In the genomic region with DNA sequence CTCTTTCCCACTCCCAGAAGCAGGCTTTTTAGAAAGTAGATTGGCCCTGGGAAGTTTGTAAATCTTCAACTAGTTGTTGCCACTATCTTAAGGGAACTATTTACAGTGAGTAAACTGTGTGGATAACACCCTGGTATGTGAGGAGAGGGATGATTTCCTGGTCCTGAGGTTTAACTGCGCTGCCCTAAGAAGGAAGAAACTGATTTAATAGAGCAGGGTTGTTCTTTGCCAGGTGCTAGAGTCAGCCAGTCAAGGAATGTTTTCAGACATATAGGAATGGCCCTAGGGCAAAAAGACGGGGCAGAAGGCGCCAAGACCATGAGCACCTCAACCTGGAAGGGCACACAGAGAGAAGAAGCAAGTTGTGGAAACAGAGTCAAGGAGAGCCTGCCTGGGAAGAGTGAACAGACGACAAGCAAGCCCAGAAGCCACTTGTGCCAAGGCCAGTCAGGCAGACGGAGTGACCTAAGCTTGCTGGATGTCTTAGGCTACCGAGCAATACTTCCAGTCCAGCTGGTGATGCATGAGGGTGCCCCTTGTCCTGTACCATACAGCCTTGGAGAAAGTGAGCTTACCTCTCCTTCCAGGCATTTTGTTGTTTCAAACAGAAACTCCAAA, we compare ENCODE assay signal across 8 mouse cellular contexts. TPM values are rescaled to one million over a fixed set of nuclear protein-coding genes. Genes with fewer than 3 reads are reported as not detected.
DNase-seq lines count a peak whose midpoint lies in the region; ATAC-seq lines count a peak whose summit lies in the region.

No protein-coding gene starts in this region.

- peak; percentile 30 for DNase-seq in adrenal gland, adult 2 months
- no peak for DNase-seq in adrenal gland, adult 18-20 months (ENCODE audit: low spot score in 2 of 2)
- no peak for DNase-seq in neural tube, embryonic 11.5 days (ENCODE audit: low spot score)
- DNase-seq in neural tube, embryonic 10.5 days (ENCODE audit: extremely low spot score, low spot score), result no peak
- no peak for DNase-seq in frontal cortex, adult 2 months (ENCODE audit: extremely low spot score in 1 of 2, low spot score in 1 of 2)
- no peak for DNase-seq in cerebellum, postnatal 4 days (ENCODE audit: low spot score in 2 of 2)
- no peak for DNase-seq in left cerebral cortex, postnatal 10 days (ENCODE audit: extremely low spot score in 1 of 2, low spot score in 2 of 2)

- peak overlapping the region; percentile 88 for H3K9ac ChIP-seq in neural tube, embryonic 11.5 days (ENCODE audit: low read length)
- H3K9ac ChIP-seq in liver, embryonic 12.5 days, result 0 out of 2 replicates have a peak overlapping the region, but pooled peaks have one; percentile 57

- H3K4me1 ChIP-seq in neural tube, embryonic 11.5 days (ENCODE audit: control insufficient read depth, insufficient read depth, low read length), result 0 out of 2 replicates have a peak, but pooled peaks cover 3% of the 10 kb centered on the region
- peaks cover 38% of the 10 kb centered on the region for H3K4me1 ChIP-seq in liver, embryonic 12.5 days

- ATAC-seq in neural tube, embryonic 11.5 days (ENCODE audit: insufficient read depth, low FRiP score, low TSS enrichment), result no peak
- ATAC-seq in liver, embryonic 12.5 days, result no peak

- H3K4me2 ChIP-seq in neural tube, embryonic 11.5 days (ENCODE audit: low read depth), result peak overlapping the region; percentile 72; the same call in 1 of the 2 replicates
- peak overlapping the region; percentile 99 for H3K4me2 ChIP-seq in liver, embryonic 12.5 days

- intact Hi-C loops in left cerebral cortex, postnatal 10 days (cut with DNase I), result no loop called here

- H3K36me3 ChIP-seq in neural tube, embryonic 11.5 days (ENCODE audit: control insufficient read depth, insufficient read depth, low read length), result no peaks in the 10 kb centered on the region
- H3K36me3 ChIP-seq in liver, embryonic 12.5 days, result no peaks in the 10 kb centered on the region

- H3K9me3 ChIP-seq in neural tube, embryonic 11.5 days (ENCODE audit: control insufficient read depth, low read length), result no peaks in the 10 kb centered on the region
- no peaks in the 10 kb centered on the region for H3K9me3 ChIP-seq in liver, embryonic 12.5 days (replicated peaks)

- H3K27me3 ChIP-seq in neural tube, embryonic 11.5 days (ENCODE audit: control insufficient read depth, insufficient read depth, low read length), result 0 out of 2 replicates have a peak, but pooled peaks cover 2% of the 10 kb centered on the region
- peaks cover 34% of the 10 kb centered on the region for H3K27me3 ChIP-seq in liver, embryonic 12.5 days (replicated peaks)

- H3K27ac ChIP-seq in neural tube, embryonic 11.5 days (ENCODE audit: low read depth, low read length), result no peak overlapping the region
- H3K27ac ChIP-seq in liver, embryonic 12.5 days, result no peak overlapping the region

- H3K4me3 ChIP-seq in neural tube, embryonic 11.5 days (ENCODE audit: low read depth, low read length), result no peak overlapping the region; the same call in 1 of the 2 replicates
- H3K4me3 ChIP-seq in liver, embryonic 12.5 days, result peak overlapping the region; percentile 90

- 67% methylated on average over 6 of the region's 6 CpGs for WGBS in neural tube, embryonic 11.5 days
- WGBS in liver, embryonic 12.5 days (ENCODE audit: insufficient replicate concordance), result 54% methylated on average over 6 of the region's 6 CpGs

RNA-seq across cellular contexts. Expression of gene Rasa2, which starts 0.8 kb away (rescaled TPM):
- 10 to 100 TPM; 11.2 to 12.5 TPM for total RNA-seq in adrenal gland, adult 2 months (2021)
- 0.62 and 0.63 TPM in 2 replicates for polyA plus RNA-seq in adrenal gland, adult 2 months (2012; rRNA removed)
- 10 to 100 TPM; 12.1 to 15.4 TPM for total RNA-seq in adrenal gland, adult 18-20 months (2021)
- 15.7 and 16.7 TPM in 2 replicates for polyA plus RNA-seq in neural tube, embryonic 11.5 days (2014; fragmentation: Nextera tagmentation; extraction: Ambion mirVana)
- 4.3 and 4.9 TPM in 2 replicates for polyA plus RNA-seq in liver, embryonic 12.5 days (2016; fragmentation: Nextera tagmentation; extraction: Ambion mirVana)
- polyA plus RNA-seq in frontal cortex, adult 2 months (2012; rRNA removed), result 26.8 and 28.6 TPM in 2 replicates
- 10 to 100 TPM; 26.4 to 29.1 TPM for total RNA-seq in left cerebral cortex, postnatal 10 days (2021)
